Mouse (Mus musculus): Measurements from ENCODE around the gene Rundc3a. TPM values are rescaled to one million over a fixed set of nuclear protein-coding genes. Genes with fewer than 3 reads are reported as not detected.
"Not testable (repeated sequence)": the region's sequence is repeated elsewhere in the genome, so short reads cannot be mapped to it uniquely, and the experiment has no call there.

Gene Rundc3a
- total RNA-seq, 2 experiments from 2014 or later = 0.66 to 0.90 TPM

DNA sequence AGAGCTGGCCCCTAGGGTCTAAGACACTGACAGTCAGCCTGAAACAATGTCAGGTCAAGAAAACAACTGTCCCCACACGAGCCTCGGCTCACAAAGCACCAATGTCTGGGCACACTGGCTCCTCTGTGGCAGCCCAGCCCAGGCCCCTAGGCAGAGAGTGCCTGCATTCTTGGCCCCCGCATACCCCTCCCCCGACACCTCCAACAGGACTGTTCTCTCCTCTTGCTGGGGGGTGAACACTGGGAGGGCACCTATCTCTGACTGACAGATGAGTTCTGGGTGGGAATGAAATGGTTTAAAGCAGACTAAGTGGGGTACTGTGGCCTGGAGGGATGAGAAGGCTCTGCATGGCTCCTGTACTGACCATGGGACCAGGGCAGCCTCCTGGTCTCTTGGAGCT, 27.5 kb upstream of the Rundc3a start:
- DNase-seq = no peak
- intact Hi-C loops (cut with DNase I; ENCODE audit: low total_unique reads) = no loop called here

DNA sequence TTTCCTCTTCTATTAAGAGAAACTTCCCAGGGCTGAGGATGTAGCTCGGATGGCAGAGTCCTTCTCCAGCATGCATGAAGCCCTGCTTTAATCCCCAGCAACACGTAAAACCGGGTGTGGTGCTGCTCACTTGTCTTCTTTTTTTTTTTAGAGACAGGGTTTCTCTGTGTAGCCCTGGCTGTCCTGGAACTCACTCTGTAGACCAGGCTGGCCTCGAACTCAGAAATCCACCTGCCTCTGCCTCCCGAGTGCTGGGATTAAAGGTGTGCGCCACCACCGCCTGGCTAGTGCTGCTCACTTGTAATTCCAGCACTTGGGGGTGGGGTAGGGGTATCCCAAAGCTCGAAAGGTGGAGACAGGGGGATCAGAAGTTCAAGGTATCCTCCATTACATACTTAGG, 27.1 kb upstream of the Rundc3a start, which contains the start of gene Slc4a1:
Gene Slc4a1, minus strand, starts transcription at position 101 of the 400 bp plus-strand sequence.
- DNase-seq; intact Hi-C loops (cut with DNase I; ENCODE audit: low total_unique reads): not testable (repeated sequence)

DNA sequence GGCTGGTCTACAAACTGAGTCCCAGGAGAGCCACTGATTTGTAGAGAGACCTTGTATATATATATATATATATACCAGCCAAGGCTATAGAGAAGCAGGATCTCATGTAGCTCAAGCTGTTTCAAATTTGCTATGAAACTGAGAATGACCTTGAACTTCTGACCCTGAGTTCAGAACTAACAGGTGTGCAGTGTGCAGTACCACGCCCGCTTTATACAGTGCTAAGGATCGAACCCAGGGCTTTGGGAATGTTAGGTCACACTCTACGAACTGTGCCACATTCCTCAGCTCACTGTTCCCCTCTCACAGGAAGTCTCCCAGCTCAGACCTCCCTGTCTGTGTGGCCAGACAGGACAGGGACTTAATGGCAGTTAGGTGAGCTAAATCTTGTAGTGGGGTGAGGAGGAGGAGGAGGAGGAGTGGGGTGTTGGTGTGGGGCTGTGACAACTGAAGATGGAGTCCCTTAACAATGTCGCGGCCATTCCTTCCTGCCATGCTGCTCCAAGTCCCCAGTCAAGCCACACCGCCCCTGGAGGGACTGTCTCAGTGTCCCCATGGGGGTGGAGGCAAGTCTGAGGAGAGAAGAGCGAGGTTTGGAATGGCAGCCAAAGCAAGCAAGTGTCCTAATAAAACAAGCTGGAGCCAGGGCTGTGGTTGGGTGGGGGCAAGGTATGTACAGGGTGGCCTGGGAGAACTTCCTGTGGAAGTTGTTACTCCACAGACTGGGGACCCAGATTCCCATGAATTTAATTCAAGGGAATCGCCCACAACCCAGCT, 25.5 kb upstream of the Rundc3a start:
- intact Hi-C loops (cut with DNase I; ENCODE audit: low total_unique reads) = no loop called here
- no peak for DNase-seq

DNA sequence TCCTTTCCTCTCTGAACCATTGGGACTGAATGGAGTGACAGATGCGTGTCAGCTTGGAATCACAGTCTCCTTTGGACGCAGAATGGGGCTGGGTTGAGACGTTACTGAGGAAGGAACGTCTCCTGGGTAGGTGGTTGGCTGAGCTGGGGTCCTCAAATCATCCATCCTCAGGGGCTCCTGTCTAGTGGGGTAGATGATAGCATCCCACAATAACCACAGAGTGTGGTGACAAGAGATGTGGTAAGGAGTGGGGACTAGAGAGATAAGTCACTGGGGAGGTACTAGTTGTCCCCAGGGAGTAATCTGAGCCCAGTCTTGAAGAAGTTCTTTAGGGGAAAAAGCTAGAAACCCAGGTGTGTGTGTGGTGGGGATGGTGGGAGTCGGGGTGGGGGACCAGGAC, 24.9 kb upstream of the Rundc3a start:
- DNase-seq = no peak
- intact Hi-C loops (cut with DNase I; ENCODE audit: low total_unique reads) = no loop called here

DNA sequence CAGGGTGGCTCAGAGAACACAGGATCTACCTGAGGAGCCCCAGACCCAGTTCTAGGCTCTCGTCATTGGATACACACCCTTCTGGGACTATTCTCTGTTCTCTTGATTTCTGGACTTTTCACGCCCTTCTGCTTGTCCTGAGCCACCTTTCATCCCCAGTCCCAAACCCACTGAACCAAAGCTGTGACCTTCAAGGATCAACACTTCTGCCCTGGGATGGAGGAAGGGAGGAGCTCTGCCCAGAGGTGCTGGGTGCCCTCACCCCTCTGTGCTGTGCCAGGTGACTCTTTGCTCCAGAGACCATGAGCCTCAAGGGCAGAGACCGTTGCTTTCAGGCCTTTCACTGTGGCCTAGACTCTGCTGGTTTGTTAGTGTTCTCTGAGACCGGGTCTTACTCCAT, 23.9 kb upstream of the Rundc3a start:
- DNase-seq = no peak
- intact Hi-C loops (cut with DNase I; ENCODE audit: low total_unique reads) = no loop called here

DNA sequence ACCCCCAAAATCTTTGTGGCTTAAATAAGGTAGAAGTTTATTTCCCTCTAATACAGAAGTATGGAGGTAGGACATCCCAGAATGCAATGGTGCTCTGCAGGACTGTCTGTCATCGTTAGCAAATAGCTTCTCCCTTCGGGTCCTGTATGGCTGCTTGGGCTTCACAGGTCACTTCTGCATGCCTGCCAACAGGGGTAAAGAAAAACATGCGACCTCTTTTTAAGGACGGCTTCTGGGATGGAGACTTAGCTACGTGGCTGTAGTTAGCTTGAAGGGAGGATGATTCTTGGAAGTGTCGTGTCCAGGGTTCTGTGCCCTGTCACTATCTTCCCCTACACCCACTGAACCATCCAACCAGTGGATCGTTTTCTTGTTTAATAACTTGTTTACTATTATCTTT, 22.9 kb upstream of the Rundc3a start:
- intact Hi-C loops (cut with DNase I; ENCODE audit: low total_unique reads) = no loop called here
- no peak for DNase-seq

DNA sequence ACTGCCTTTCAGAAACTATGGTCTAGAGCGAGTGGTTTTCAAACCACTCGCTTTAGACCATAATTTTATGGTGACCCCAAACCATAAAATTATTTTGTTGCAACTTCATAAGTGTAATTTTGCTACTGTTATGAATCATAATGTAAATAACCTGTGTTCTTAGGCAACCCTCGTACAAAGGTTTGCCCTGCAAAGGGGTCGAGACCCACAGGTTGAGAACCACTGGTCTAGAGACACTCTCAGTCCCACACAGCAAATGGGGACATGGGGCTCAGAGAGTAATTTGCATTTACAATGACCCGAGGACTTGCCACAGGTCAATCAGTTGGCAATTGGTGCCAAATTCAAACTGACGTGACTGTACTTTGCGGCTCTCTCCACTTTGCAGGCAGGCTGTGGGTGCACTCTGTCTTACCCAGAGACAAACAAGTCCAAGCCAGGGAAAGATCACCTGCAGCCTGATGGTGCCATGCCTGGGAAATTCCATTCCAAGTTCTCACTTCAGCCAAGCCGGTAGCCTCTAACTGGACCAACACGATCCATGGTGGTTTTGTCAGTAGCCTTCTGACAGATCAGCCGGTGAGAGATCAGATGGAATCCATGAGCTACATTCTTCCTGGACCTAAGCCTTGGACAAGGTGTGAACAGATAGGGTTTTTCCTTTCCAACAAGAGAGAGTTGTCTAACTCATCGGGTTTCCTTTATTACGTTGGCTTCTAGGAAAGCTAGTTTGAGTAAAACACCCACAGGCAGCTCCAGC, 21.1 kb upstream of the Rundc3a start:
- intact Hi-C loops (cut with DNase I; ENCODE audit: low total_unique reads) = no loop called here
- no peak for DNase-seq

DNA sequence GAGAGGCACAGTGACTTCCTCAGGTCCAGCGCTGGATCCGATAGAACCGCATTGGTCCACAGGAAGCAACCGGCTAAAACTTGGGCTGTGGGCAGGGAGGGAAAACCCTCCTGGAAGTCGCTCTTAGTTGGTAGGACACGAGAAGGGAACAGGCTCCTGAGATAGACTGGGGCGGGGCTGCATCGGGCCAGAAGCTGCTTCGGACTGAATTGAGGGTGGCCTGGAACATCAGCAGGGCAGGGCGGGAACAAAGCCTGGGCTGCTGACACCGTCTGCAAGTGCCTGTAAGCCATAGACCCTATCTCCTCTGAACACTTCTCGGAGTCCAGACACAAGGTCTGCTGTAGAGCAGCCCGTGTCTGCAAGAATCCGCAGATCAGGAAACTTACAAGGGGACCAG, 20.3 kb upstream of the Rundc3a start:
- intact Hi-C loops (cut with DNase I; ENCODE audit: low total_unique reads) = no loop called here
- no peak for DNase-seq

DNA sequence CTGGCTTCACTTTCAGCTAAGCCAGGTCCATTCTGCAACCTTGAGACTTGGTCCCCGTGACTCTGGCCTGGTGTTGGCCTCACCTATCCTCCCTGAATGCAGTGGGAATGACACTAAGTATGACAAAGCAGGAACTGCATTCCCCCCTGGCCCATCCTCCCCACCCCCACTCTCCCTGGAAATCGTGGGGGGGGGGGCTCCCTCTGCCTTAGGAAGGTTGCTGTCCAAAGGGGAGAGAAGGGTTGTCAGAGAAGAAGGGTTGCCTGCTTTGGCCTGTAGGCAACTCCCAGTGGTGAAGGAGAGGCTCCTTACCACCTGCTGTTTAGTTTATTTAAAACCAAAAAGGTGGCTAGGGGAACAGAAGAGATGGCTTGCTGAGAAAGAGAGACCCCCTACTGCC, 19.6 kb upstream of the Rundc3a start:
- DNase-seq = no peak
- intact Hi-C loops (cut with DNase I; ENCODE audit: low total_unique reads) = no loop called here

DNA sequence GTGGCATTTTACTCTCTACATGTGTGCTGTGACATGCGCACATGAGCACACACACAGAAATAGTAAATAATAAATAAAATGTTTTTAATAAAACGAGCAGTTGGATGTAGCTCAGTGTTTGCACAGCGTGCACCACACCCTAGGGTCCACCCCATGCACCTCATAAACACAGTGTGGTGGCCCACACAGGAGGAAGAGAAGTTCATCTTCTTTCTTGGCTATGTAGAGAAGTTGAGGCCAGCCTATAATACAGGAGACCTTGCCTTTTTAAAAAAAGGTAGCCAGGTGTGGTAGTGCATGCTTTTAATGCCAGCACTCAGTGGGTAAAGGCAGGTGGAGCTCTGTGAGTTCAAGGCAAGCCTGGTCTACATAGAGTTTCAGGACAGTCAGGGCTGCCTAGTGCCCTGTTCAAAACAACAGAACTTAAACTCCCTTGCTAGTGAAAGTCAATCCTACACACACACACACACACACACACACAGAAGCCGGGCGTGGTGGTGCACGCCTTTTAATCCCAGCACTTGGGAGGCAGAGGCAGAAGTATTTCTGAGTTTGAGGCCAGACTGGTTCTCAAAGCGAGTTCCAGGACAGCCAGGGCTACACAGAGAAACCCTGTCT, 19.0 kb upstream of the Rundc3a start:
- no peak for DNase-seq
- intact Hi-C loops (cut with DNase I; ENCODE audit: low total_unique reads) = no loop called here

DNA sequence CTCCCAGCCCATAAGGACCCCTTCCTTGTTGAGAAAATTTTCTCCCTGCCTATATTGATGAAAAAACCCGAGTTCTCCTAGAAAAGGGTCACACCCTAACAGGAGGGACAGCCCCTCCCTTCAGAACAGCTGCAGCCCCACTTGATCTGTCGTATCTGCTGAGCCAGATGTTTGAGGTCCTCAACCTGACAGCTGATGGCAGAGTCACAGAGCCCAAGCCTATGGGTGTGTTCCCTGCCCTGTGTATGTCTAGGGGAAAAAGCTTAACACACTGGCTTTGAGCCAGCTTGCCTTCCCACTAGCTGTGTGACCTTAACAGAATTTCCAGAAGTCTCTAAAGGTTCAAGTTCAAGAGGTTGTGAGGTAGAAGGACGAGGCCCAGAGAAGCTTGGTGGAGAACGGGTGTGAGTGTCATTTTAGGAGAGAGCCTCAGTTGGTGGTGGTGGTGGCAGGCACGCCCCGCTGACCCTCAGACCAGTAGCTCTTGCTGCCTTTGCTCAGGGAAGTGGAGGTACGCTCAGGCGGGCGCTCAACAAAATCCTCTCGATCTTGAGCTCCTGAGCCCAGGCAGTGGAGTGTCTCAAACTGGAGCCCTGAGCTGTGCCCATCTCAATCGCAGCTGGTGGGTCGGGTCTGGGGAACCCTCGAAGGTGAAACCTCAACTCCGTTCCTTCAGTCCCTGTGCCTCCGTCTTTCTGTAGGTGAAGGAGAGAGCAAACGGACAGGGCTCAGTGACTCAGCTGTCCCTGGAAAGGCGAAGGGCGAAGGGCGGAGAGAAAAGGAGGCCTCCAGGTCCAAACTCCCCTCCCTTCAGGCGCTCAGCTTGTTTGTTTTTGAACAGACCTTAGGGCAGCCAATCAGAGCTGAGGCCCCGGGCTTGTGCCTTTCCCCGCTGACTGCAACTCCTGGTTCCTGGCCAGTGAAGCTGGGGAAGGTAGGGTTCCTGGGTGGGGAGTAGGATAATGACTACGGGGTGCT, 17.7 kb upstream of the Rundc3a start:
- DNase-seq = peak; percentile 36
- intact Hi-C loops (cut with DNase I; ENCODE audit: low total_unique reads) = no loop called here

DNA sequence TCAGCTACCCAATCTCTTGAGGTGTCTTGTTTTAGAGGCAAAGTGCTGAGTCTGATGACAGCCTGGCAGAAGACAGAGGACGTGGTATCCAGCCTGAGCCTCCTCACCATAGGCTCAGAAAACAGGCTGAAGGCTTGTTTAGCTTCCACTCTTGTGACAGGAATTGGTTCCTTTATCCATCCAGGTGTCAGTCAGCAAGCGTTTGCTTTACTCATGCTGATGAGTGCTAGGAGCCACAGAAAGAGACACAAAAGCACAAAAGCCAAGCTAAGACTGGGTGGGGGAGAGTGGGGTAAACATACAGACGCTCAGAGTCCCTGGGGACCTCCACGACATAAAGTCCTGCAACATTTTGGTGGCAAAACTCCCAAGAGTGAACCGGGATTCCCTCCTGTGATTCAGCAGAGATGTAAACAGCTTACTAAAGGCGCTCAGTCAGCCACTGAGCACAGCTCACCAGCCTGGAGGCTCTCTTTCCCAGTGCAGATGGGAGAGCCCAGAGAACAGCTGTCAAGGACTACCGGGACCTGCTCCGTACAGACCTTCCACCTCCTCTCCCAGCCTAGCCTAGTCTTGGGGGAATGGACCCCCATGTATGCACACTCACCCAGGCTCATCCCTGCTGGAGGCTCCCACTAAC, 16.9 kb upstream of the Rundc3a start:
- DNase-seq = no peak
- intact Hi-C loops (cut with DNase I; ENCODE audit: low total_unique reads) = no loop called here

DNA sequence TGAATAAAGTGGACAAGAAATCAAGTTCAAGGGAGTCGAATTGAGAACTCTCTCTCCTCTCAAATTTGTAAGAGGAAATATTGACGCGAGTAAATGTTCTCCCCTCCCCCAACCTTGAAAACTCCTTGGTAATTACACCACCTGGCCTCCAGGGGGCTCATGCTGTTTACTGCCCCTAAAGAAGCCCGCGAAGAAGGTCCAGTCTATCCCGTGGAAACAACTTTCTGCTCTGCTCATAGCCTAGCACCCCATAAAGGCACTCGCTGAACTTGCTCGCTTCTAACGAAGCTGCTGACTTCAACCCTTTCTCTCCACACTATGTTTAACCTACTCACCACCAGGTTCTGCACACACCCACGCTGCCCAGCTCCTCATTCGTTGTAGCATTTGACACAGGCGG, 16.0 kb upstream of the Rundc3a start:
- intact Hi-C loops (cut with DNase I; ENCODE audit: low total_unique reads) = no loop called here

DNA sequence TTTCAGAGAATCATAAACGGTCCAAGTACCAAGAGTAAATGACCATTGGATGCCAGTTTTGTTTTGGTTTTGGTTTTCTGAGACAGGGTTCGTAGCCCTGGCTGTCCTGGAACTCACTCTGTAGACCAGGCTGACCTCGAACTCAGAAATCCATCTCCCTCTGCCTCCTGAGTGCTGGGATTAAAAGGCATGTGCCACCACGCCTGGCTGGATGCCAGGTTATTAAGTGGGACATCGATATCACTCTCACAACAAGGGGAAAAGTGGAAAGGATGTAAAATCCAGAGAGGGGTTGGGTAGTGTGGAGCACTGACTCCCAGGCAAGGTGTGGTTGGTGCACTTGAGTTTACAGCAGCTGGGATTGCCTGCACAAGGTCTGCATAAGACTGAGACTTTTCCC, 13.1 kb upstream of the Rundc3a start:
- intact Hi-C loops (cut with DNase I; ENCODE audit: low total_unique reads) = no loop called here
- no peak for DNase-seq

More for the DNA sequence above, 16.0 kb upstream of the Rundc3a start:
- no peak for DNase-seq

DNA sequence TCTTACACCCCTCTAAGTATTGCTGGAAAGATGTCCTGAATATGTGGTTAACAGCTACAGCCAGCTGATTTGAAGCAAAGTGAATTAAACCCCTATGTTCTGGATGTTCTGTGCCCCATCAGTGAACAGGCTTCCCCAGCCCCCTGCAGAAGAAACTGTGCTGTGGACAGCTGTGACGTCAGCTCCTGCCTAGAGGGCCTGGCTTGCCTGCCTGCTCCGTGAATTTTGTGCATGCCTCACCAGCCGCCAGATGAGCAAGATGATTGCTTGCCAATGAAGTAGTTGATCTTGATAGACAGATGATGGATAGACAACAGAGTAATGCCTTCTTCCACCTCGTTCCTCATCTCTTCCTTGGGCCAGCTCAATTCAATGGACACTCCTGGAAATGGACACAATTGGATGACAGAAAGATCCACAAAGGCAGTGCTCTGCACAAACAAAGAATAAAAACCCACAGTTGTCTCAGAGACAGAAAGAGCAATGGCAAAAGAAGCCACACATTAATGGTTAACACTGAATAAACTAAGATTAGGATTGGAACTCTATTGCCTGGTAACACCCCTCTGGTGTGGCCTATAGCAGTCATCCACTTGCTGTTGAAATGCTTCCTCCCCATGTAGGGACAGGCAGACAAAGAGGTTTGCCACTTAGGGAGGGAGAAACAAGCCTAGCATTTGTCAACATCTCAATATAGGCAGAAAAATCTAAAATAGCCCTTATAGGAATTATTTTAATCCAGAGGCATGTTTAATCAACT, 11.7 kb upstream of the Rundc3a start:
- intact Hi-C loops (cut with DNase I; ENCODE audit: low total_unique reads) = no loop called here
- no peak for DNase-seq

DNA sequence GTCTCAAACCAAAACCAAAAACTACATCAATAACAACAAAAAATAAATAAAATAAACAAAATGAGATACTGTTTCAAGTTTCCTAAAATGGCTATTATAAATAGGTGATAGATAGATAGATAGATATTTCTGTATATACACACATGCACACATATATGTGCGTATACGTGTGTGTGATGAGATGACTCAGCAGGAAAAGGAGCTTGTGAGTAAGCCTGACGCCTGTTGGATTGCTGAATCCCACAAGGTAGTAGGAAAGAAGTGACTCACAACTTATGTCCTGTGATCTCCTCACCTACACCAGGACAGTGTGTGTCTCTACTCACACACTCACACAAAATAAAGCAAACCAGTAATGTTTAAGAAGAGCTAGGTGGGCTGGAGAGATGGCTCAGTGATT, 10.4 kb upstream of the Rundc3a start:
- intact Hi-C loops (cut with DNase I; ENCODE audit: low total_unique reads) = no loop called here
- no peak for DNase-seq

DNA sequence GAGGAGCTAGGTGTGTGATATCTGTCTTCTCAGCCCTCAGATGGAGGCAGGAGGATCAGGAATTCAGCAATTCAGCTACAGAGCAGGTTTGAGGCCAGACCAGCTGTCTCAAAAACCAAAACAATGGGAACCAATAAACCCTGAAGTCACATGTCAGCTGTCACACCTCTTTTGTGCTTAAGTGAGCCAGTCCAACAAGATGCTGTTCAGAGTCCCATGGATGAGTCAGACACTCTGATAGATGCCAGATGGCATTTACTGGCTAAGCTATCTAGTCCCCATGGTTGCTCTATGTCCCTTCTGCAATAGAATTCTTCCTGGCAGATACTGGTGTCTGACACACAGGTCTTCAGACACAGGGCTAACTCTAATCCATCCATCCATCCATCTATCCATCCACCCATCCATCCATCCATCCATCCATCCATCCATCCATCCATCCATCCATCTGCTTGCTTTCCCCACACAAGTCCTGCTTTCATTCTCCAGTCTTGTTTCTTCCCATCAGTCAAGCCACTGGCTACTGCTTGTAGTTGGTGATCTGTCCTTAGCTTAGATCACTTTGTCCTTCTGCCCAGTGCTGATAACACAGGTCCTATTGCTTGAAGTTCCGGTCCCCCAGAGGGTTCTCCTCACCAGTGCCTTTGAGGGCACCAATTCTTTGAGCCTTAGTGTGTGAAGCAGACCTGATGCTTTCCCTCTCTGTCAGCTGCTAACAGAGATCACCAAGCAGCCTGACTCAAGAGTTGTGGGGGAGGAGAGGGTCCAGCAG, 9.7 kb upstream of the Rundc3a start:
- DNase-seq = no peak
- intact Hi-C loops (cut with DNase I; ENCODE audit: low total_unique reads) = no loop called here

DNA sequence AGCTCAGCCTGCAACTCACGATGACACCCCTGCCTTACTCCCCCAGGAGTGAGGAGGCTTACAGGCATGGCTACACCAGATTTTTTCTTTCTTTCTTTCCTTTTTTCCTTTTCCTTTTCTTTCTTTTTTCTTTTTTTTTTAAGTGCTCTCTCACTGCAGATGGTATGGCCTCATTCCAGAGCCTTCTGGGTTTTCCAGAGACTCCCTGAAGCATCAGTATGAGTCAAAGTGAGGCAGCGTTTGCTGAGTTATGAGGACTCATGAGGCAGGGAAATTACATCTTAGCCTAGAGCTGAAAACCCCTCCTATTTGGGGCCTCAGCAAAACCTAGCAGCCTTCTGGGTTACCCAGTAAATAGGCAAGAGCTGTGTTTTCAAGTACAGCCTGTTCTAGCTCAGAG, 8.8 kb upstream of the Rundc3a start:
- no peak for DNase-seq
- intact Hi-C loops (cut with DNase I; ENCODE audit: low total_unique reads) = no loop called here

Measured in gastrocnemius, postnatal 14 days (tissue).